Mouse (Mus musculus): ENCODE measurements around the gene Kpna3.
A peak's percentile ranks its signal among the peaks of the same experiment; 100 is the strongest.

Gene Kpna3

GRCm38 (mm10) chr14:61320765-61321164 is 118.9 kb downstream of the Kpna3 start:
- peak in 1 of 2 experiments; percentile 62 for DNase-seq (ENCODE audit: low spot score in 2 of 2)

DNA sequence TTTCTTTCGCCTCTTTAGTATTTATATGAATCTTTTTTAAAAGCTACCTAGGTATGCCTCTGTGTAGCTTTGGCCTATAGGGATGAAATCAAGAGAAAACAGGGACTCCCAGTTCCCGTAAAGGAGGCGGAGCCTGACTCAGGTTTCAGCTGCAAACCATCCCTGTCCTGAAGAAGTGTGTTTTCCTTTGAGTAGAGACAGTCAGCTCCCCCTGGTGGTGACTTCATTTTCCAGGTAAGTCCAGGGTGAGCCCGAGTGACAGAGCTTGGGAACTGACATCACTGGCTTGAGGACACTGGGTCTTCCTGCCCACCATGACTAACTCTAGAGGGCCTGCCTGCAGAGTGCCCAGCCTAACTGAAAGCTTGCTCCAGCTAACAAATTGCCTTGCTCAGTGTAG is 122.8 kb downstream of the Kpna3 start:
- peak; percentile 22 to 56 for DNase-seq (ENCODE audit: low spot score in 2 of 2)

Measured in urinary bladder, adult 18-20 months (tissue).